Mouse (Mus musculus) kidney, postnatal 0 days (tissue): ENCODE results near the gene Gpd1l. TPM values are rescaled to one million over a fixed set of nuclear protein-coding genes. Genes with fewer than 3 reads are reported as not detected.

Experiments used
- ATAC-seq: fragments of 200-750 bp; cut with Nextera tagmentation; replicated peaks from 2 replicates; pipeline ENCODE4 v1.8.0; 2017; ENCODE audit warnings: low read depth, moderate number of reproducible peaks, moderate TSS enrichment, moderate library complexity; ENCODE audit not compliant: low FRiP score
- DNase-seq: peaks from one replicate; pipeline ENCODE4 v3.0.0-alpha.2; 2016; ENCODE audit warnings: low spot score
- H3K27ac ChIP-seq: fragments of 300-500 bp; sonication (generic); 2 replicates; pipeline ENCODE4 v1.5.1; 2014; ENCODE audit warnings: mild to moderate bottlenecking
- H3K27me3 ChIP-seq: fragments of 300-500 bp; sonication (generic); 2 replicates; pipeline ENCODE4 v1.6.1; 2014; ENCODE audit warnings: low read length, mixed read lengths; ENCODE audit not compliant: insufficient read depth
- H3K36me3 ChIP-seq: fragments of 300-500 bp; sonication (generic); 2 replicates; pipeline ENCODE4 v1.6.1; 2014; ENCODE audit warnings: low read length, mixed read lengths; ENCODE audit not compliant: insufficient read depth
- H3K4me1 ChIP-seq: fragments of 300-500 bp; sonication (generic); replicated peaks from 2 replicates; pipeline ENCODE4 v1.6.1; 2014; ENCODE audit warnings: antibody characterized with exemption, low read length, mixed read lengths; ENCODE audit not compliant: insufficient read depth
- H3K4me2 ChIP-seq: fragments of 300-500 bp; sonication (generic); 2 replicates; pipeline ENCODE4 v1.6.1; 2014; ENCODE audit warnings: mild to moderate bottlenecking, low read length, moderate library complexity, mixed read lengths
- H3K4me3 ChIP-seq: fragments of 300-500 bp; sonication (generic); replicated peaks from 2 replicates; pipeline ENCODE4 v1.5.1; 2014; ENCODE audit warnings: low read depth, low read length
- H3K9ac ChIP-seq: fragments of 300-500 bp; sonication (generic); 2 replicates; pipeline ENCODE4 v1.6.1; 2014; ENCODE audit warnings: low read depth, low read length
- H3K9me3 ChIP-seq: fragments of 300-500 bp; sonication (generic); replicated peaks from 2 replicates; pipeline ENCODE4 v1.6.1; 2016; ENCODE audit warnings: low read length, inconsistent platforms, mixed read lengths
- CTCF ChIP-seq: IDR thresholded peaks from 2 replicates; pipeline ENCODE4 v1.5.1; 2016; ENCODE audit warnings: antibody characterized with exemption, low read depth, mild to moderate bottlenecking, moderate library complexity
- WGBS: fragments of 180-500 bp; shearing (Covaris S2); extraction: QIAGEN DNeasy Blood & Tissue Kit; methylation state at CpG from one replicate; pipeline ENCODE4 v1.1.7; 2014; 5-methylcytosine and 5-hydroxymethylcytosine counted together
- polyA plus RNA-seq: library from polyadenylated mRNA; unstranded; fragments of >200 nt; fragmentation: Nextera tagmentation; extraction: Ambion mirVana; gene quantifications from 2 replicates; pipeline ENCODE4 v1.2.1, GENCODE M21; 2015

The Gpd1l gene
- polyA plus RNA-seq, 1 experiment from 2014 or later, result 17.2 TPM

DNA sequence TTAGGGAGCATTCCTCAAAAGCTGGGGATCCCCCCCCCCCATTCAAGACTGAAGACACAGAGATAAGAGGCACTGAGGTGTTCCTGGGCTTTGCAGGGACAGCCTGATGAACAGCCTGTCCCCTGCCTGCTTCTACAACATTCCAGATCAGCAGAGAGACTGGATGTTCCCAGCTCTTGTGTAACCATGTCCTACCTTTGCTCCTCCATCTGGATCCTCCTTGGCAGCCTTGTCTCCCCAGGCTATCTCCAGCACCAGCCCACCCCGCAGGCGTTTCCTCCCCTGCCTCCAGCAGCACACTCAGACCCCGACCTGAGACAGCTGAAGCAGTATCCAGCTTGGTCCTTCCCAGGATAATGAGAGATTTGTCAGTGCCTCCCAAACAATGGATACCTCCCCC lies 30.3 kb upstream of the Gpd1l start:
- 37% methylated on average over 3 of the region's 3 CpGs for WGBS
- TF ChIP-seq CTCF, result no peak
- Histone ChIP-seq H3K9ac (no peak overlapping the region), H3K36me3 (no peaks in the 10 kb centered on the region), H3K9me3 (no peaks in the 10 kb centered on the region), H3K27ac (no peak overlapping the region), H3K4me2 (no peak overlapping the region), H3K4me1 (no peaks in the 10 kb centered on the region), H3K27me3 (no peaks in the 10 kb centered on the region), H3K4me3 (no peak overlapping the region)
- DNase-seq (no peak), ATAC-seq (no peak)

DNA sequence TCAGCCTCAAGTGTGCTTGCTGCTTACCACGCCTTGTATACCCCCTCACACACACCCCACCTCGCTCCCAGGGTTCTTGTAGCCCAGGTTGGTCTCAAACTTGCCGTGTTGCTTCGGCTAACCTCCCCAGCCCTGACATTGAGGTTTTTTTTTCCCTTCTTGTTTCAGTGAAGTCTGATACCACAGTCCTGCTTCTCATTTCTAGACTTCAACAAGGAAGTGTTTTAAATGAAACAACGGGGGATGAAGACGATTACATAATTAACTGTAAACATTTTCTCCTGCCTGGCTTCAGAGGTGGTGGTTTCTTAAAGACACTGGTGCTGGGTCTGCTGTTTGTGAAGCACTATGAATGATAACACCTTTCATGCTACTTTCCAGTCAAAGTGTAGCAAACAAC lies 27.1 kb upstream of the Gpd1l start:
- no peak overlapping the region for H3K4me2 ChIP-seq
- 85% methylated on average over 6 of the region's 6 CpGs for WGBS
- DNase-seq (no peak), ATAC-seq (no peak)
- H3K4me1 ChIP-seq, result no peaks in the 10 kb centered on the region
- no peak overlapping the region for H3K27ac ChIP-seq
- no peak overlapping the region for H3K9ac ChIP-seq
- H3K9me3 ChIP-seq, result no peaks in the 10 kb centered on the region
- no peaks in the 10 kb centered on the region for H3K36me3 ChIP-seq
- no peak overlapping the region for H3K4me3 ChIP-seq
- H3K27me3 ChIP-seq, result no peaks in the 10 kb centered on the region
- no peak for TF ChIP-seq CTCF

DNA sequence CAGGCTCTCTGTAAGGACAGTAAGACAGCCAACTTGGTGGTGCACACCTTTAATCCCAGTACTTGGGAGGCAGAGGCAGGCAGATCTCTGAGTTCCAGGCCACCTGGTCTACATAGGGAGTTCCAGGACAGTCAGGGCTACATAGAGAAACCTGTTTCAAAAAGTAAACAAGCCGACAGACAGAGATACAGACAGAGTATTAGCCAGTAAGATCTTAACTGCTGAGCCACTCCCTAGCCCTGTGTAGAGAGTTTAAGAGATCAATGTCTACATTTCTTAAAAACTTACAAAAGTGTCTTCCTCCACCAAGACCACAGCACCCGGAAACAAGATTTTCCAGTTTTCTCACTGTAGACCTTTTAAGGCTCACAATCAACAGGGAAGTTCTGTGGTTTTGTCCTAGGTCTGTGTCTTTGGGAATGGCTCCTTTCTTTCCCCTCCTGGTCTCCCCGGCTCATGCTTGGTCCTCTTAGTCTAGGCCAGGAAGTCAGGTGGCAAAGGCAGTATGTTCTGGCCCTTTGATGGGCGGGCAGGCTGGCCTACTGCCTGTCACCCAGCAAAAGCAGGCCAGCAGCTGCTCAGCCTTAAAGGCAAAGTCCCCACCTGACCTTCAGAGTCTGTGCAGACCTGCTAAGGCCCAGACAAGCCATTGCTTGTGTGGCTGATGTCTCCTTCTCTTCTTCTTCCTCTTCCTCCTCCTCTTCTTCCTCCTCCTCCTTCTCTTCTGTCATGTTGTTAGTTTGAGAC lies 26.4 kb upstream of the Gpd1l start:
- no peak overlapping the region for H3K4me2 ChIP-seq
- no peak for ATAC-seq
- H3K9ac ChIP-seq, result no peak overlapping the region
- WGBS, result 66% methylated on average over 4 of the region's 4 CpGs
- H3K4me3 ChIP-seq, result no peak overlapping the region
- TF ChIP-seq CTCF, result no peak
- H3K36me3 ChIP-seq, result no peaks in the 10 kb centered on the region
- no peaks in the 10 kb centered on the region for H3K9me3 ChIP-seq
- H3K27me3 ChIP-seq, result no peaks in the 10 kb centered on the region
- no peak for DNase-seq
- H3K4me1 ChIP-seq, result no peaks in the 10 kb centered on the region
- H3K27ac ChIP-seq, result no peak overlapping the region

- H3K4me3 ChIP-seq, result no peak overlapping the region
- peak; percentile 52; the same call in 1 of the 2 replicates for ATAC-seq
- no peaks in the 10 kb centered on the region for H3K27me3 ChIP-seq
- H3K27ac ChIP-seq, result no peak overlapping the region
- TF ChIP-seq CTCF, result peak; percentile 76
- no peaks in the 10 kb centered on the region for H3K36me3 ChIP-seq
- no peaks in the 10 kb centered on the region for H3K4me1 ChIP-seq
- no peaks in the 10 kb centered on the region for H3K9me3 ChIP-seq
- peak; percentile 82 for DNase-seq
- 39% methylated on average over 5 of the region's 5 CpGs for WGBS
- H3K4me2 ChIP-seq, result no peak overlapping the region
- no peak overlapping the region for H3K9ac ChIP-seq
Observed at GRCm38 (mm10) chr9:114956945-114957344, 23.2 kb upstream of the Gpd1l start.

GRCm38 (mm10) chr9:114955340-114955739 lies 21.6 kb upstream of the Gpd1l start:
- Histone ChIP-seq H3K4me1 (no peaks in the 10 kb centered on the region), H3K27ac (no peak overlapping the region), H3K4me3 (no peak overlapping the region), H3K36me3 (no peaks in the 10 kb centered on the region), H3K4me2 (no peak overlapping the region), H3K9me3 (no peaks in the 10 kb centered on the region), H3K27me3 (no peaks in the 10 kb centered on the region), H3K9ac (no peak overlapping the region)
- WGBS, result 90% methylated on average over 11 of the region's 11 CpGs
- DNase-seq (no peak), ATAC-seq (no peak)
- TF ChIP-seq CTCF, result no peak

DNA sequence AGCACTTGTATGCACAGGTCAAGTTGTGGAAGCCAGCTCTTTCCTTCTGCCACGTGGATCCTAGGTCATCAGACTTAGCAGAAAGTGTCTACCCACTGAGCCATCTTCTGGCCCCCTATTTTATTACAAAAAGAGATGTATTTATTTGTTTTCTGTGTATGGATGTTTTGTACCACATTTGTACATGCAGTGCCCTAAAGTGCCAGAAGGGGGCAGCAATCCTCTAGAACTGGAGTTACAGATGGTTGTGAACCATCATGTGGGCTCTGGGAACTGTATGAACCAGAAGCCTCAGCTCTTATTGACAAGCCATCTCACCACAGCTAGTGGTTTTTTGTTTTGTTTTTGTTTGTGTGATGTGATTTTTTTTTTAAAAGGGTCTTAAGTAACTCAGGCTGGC lies 19.1 kb upstream of the Gpd1l start:
- peak; percentile 56 for TF ChIP-seq CTCF
- H3K36me3 ChIP-seq, result no peaks in the 10 kb centered on the region
- no peak for ATAC-seq
- no peaks in the 10 kb centered on the region for H3K27me3 ChIP-seq
- H3K4me3 ChIP-seq, result no peak overlapping the region
- no peak overlapping the region for H3K27ac ChIP-seq
- no peaks in the 10 kb centered on the region for H3K9me3 ChIP-seq
- no peak for DNase-seq
- WGBS, result 59% methylated on average over 1 of the region's 1 CpGs
- H3K4me2 ChIP-seq, result no peak overlapping the region
- no peak overlapping the region for H3K9ac ChIP-seq
- no peaks in the 10 kb centered on the region for H3K4me1 ChIP-seq

GRCm38 (mm10) chr9:114948395-114948794 lies 14.6 kb upstream of the Gpd1l start:
- 45% methylated on average over 5 of the region's 5 CpGs for WGBS
- no peaks in the 10 kb centered on the region for H3K4me1 ChIP-seq
- no peaks in the 10 kb centered on the region for H3K9me3 ChIP-seq
- TF ChIP-seq CTCF, result no peak
- H3K9ac ChIP-seq, result no peak overlapping the region
- H3K36me3 ChIP-seq, result no peaks in the 10 kb centered on the region
- DNase-seq, result peak; percentile 54
- no peak overlapping the region for H3K4me2 ChIP-seq
- no peak for ATAC-seq
- H3K27me3 ChIP-seq, result no peaks in the 10 kb centered on the region
- no peak overlapping the region for H3K27ac ChIP-seq
- no peak overlapping the region for H3K4me3 ChIP-seq
